Mouse (Mus musculus): ENCODE measurements at regions not wholly inside any gene's neighbourhood (a gene's known extent, or its start where the extent isn't known, plus 50 kb on each side); places are given as distances from the start of the nearest gene placed in this dataset.

DNA sequence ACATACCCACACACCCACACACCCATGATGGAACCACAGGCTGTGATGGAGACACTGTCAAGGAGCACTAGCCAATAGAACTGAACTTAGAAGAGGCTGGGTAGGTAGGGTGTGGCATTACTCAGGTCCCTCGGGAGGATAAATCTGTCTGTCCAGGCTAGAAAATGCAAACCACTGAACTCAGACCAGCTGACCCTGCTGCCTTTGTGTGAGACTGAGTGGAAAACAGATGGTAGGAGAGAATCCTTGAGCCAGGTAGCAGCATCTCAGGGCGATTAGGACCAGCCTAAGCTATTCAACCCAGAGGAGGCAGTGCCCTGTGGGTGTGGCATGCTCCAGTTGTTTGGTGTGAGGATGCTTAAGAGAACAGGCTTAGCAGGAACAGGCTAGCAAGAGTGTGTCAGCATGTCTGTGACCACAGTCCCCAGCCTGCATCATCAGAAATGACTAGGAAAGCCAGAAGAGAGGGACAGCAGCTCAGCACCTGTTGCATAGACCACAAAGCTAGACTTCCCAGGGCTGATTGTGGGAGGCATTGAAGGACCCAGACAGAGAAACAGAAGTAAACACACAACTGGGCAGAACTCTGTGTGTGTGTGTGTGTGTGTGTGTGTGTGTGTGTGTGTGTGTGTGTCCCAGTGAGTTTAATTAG lies 103.2 kb upstream of the Sesn3 start:
- no peak for ATAC-seq

DNA sequence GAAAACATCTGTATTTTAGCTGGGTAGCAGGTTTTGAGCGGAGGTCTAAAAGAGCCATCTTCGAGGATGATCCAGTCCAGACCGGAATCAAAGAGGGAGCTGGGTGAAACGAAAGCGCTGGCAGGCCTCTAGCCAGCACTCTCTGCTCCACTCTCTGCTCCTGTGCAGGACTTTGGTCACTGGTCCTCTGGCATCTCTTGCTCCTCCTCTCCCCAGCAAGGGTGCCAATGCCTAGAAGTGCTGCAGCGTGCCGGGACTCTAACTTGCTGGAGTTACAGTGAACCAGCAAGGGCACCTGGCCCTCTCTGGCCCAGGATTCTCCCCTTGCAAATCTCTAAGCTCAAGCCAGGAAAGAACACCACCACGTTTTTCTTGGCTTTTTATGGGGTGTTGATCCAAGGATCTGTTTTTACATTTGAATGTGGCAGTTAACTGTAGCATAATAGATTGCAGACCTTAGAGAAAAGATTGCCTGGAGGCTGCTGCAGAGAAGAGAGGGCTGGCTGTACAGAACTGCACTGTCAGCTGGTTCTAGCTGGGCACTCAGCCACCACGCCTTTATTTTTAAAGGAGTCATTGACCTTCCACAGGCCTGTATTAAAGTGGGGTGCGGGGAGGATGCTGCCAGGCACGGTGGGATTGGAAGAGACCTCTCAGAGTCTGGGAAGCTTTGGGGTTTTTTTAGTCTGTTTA lies 101.1 kb upstream of the Sesn3 start:
- TF ChIP-seq CTCF (IDR thresholded peaks at IDR 0.05): no peak
- CTCF ChIA-PET: interaction anchor here (0.6 to 4.0 kb wide), 2 partner anchors 10 to 80 kb away, joined by 3 to 14 read pairs; no protein-coding TSS in a partner anchor
- ATAC-seq (peak; percentile 88), DNase-seq (ENCODE audit: low read depth, low spot score) (no peak)
- H3K27me3 ChIP-seq: no peaks in the 10 kb centered on the region
- in situ Hi-C loops (cut with MboI; ENCODE audit: low pct_unique_long_range_greater_than_20kb): no loop called here
- POLR2A ChIA-PET: interaction anchor here (0.6 to 2.1 kb wide), 2 partner anchors 12 to 162 kb away, joined by 4 to 5 read pairs; no protein-coding TSS in a partner anchor

More for the DNA sequence above, 103.2 kb upstream of the Sesn3 start:
- H3K27me3 ChIP-seq: no peaks in the 10 kb centered on the region
- no peak for DNase-seq (ENCODE audit: low read depth, low spot score)
- POLR2A ChIA-PET: no interaction called here
- no peak for TF ChIP-seq CTCF (IDR thresholded peaks at IDR 0.05)
- in situ Hi-C loops (cut with MboI; ENCODE audit: low pct_unique_long_range_greater_than_20kb): no loop called here
- CTCF ChIA-PET: interaction anchor here (4.0 kb wide), 1 partner anchor 8 kb away, joined by 14 read pairs; no protein-coding TSS in a partner anchor

DNA sequence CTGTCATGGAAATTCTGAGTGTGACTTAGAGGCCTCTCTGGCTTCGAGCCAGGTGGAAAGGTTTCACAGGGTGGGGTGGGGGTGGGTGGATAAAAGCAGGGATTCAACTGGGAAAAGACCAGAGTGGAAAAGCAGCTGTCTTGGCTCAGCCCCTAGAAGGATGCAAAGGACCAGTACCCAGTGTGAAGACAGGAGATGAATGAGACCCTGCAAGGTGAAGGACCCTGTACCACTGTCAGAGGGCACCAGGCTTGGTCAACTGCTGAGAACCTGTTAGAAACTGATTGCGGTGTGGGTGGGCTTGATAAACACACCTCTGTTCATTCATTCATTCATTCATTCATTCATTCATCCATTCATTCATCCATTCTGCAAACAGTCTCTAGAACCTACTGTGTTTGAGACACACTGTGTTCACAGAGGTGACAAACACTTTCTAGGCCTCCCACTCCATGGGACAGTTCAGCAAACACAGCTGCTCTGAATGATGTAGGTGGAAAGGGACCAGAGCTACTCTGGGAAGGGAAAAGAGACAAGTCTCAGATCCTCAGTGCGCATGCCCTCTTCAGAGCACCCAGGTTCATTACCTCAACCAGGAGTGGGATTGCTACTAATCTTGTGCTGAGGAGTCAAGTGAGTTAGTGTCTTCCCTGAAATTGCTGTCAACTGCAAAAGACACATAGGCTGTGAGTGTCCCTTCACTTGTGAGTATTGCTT lies 100.4 kb upstream of the Sesn3 start:
- CTCF ChIA-PET: interaction anchor here (1.6 to 4.0 kb wide), 3 partner anchors 11 to 20 kb away, joined by 3 to 14 read pairs (median 4); no protein-coding TSS in a partner anchor

DNA sequence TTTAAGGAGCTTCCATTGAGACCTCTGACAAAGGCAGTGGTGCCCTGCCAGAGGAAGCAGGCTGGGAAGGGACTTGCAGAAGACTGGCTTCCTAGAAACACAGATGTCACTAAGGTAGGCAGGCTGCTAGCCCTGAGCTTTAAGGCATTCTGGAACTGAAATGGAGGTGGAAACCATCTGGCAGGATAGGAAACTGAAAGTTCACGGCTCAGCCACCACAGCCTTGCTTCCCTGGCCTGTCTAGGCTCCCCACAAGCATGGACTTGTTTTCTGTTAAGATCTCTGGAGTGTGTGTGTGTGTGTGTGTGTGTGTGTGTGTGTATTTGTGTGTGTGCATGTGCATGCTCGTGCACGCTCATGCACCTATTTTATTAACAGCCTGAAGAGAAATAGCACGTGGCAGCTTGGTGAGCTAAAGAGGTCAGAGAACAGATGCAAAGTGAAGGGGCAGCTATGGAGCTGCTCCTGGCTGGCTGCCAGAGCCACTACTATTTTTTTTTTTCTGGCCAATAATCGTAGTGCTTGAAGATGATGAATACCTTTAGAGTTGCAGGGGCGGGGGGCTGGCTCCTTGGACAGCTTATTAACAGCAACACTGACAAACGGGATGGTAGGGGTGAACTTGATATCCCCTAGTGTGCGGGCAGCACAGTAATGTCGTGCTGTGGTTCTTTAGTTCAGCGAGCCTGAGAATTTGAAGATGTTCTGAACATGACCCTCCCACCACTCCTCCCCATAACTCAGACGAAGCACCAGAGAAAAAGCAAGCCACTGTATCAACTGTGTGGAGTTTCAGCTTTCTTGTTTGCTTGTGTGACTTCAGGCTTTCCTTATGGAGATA lies 99.6 kb upstream of the Sesn3 start:
- ChIA-PET CTCF (interaction anchor here (1.6 to 4.0 kb wide), 3 partner anchors 12 to 19 kb away, joined by 3 to 14 read pairs (median 4); no protein-coding TSS in a partner anchor), POLR2A (no interaction called here)
- no peaks in the 10 kb centered on the region for H3K27me3 ChIP-seq
- no peak for ATAC-seq
- in situ Hi-C loops (cut with MboI; ENCODE audit: low pct_unique_long_range_greater_than_20kb): no loop called here
- TF ChIP-seq CTCF (IDR thresholded peaks at IDR 0.05): no peak
- no peak for DNase-seq (ENCODE audit: low read depth, low spot score)

More for the DNA sequence above, 100.4 kb upstream of the Sesn3 start:
- H3K27me3 ChIP-seq: no peaks in the 10 kb centered on the region
- POLR2A ChIA-PET: interaction anchor here (2.1 kb wide), 1 partner anchor 13 kb away, joined by 4 read pairs; no protein-coding TSS in a partner anchor
- ATAC-seq (no peak), DNase-seq (ENCODE audit: low read depth, low spot score) (no peak)
- TF ChIP-seq CTCF (IDR thresholded peaks at IDR 0.05): no peak
- in situ Hi-C loops (cut with MboI; ENCODE audit: low pct_unique_long_range_greater_than_20kb): no loop called here

DNA sequence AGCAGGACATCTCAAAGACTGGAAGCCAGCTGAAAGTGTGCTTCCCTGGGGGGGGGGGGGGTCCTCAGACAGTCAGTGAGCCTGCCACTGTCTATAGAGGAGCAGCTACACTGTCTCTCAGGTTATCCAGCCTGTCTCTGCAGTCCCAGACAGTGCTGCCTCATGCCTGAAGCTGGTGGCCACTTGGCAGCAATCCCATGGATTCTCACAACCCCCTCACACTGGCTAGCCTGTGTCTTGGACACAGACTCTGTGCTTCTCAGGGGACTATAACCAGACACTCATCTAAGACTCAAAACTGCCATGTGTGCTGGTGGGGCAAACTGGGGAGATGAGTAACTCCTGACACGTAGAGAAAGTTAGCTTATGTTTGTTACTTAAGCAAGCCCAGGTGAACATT lies 95.1 kb upstream of the Sesn3 start:
- DNase-seq (ENCODE audit: low read depth, low spot score) (no peak), ATAC-seq (no peak)
- POLR2A ChIA-PET: interaction anchor here (0.6 kb wide), 1 partner anchor 122 kb away, joined by 7 read pairs; no protein-coding TSS in a partner anchor
- CTCF ChIA-PET: interaction anchor here (2.3 kb wide), 1 partner anchor 10 kb away, joined by 8 read pairs; no protein-coding TSS in a partner anchor
- no peak for TF ChIP-seq CTCF (IDR thresholded peaks at IDR 0.05)
- no peaks in the 10 kb centered on the region for H3K27me3 ChIP-seq
- in situ Hi-C loops (cut with MboI; ENCODE audit: low pct_unique_long_range_greater_than_20kb): no loop called here

DNA sequence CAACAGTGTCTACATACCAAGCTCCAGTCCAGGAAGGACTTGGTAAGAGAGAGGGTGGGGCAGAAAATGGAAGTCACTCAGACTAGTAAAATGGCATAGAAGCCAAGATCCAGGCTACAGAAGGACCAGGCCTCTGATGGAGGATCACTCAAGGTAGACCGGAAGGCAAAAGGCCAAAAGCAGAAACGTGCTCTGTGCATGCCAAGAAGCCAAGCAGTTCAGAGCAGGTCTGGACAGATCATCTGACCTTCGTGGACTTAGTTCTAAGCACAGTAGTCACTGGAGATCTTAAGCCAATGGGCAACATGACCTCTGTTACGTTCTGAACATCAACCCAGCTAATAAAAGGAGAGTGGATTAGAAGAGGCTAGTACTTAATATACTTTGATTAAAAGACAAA lies 90.6 kb upstream of the Sesn3 start:
- CTCF ChIA-PET: no interaction called here

DNA sequence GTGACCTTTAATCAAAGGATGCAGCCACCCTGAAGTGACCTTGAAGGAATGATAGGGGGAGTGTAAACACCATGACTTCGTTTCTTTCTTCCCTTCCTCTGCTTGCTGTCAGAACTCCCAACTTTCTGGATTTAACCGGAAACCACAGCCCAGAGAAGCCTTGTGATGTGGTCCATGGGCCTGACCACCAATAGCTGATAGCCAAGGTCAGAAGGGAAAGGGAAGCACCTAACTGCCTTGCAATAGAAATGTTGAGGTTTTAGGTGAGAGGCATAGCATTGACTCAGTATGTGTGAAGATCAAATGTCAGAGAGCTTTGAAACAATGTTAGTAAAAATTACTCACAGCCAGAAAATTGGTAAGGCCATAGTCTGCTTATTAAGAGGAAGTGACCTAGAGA lies 89.2 kb upstream of the Sesn3 start:
- POLR2A ChIA-PET: interaction anchor here (0.5 kb wide), 1 partner anchor 194 kb away, joined by 3 read pairs; no protein-coding TSS in a partner anchor
- ATAC-seq (no peak), DNase-seq (ENCODE audit: low read depth, low spot score) (no peak)
- in situ Hi-C loops (cut with MboI; ENCODE audit: low pct_unique_long_range_greater_than_20kb): no loop called here
- CTCF ChIA-PET: interaction anchor here (1.6 kb wide), 1 partner anchor 11 kb away, joined by 5 read pairs; no protein-coding TSS in a partner anchor
- no peak for TF ChIP-seq CTCF (IDR thresholded peaks at IDR 0.05)
- H3K27me3 ChIP-seq: no peaks in the 10 kb centered on the region

More for the DNA sequence above, 90.6 kb upstream of the Sesn3 start:
- in situ Hi-C loops (cut with MboI; ENCODE audit: low pct_unique_long_range_greater_than_20kb): no loop called here
- DNase-seq (ENCODE audit: low read depth, low spot score): no peak
- ATAC-seq: no peak
- POLR2A ChIA-PET: no interaction called here
- no peaks in the 10 kb centered on the region for H3K27me3 ChIP-seq
- no peak for TF ChIP-seq CTCF (IDR thresholded peaks at IDR 0.05)

DNA sequence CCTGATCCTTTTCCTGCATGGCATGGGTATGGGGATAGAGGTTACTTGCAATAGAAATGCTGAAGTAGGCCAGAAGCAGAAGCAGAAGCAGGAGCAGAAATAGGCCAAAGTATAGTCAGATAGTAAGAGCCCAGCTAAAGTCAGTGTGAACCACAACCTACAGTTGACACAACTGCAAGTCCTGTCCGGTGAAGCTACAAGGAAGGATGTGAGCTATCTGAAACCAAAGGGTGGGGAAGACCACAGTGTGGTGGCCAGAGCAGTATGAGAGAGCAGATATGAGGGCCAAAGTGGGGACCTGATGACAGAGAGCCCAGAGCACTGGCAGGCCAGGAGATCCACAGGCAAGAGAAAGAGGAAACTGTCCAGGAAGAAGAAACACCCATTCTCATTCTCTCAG lies 87.1 kb upstream of the Sesn3 start:
- DNase-seq (ENCODE audit: low read depth, low spot score): no peak
- no peak for ATAC-seq
- ChIA-PET POLR2A (no interaction called here), CTCF (interaction anchor here (1.2 kb wide), 1 partner anchor 11 kb away, joined by 3 read pairs; no protein-coding TSS in a partner anchor)
- in situ Hi-C loops (cut with MboI; ENCODE audit: low pct_unique_long_range_greater_than_20kb): no loop called here
- TF ChIP-seq CTCF (IDR thresholded peaks at IDR 0.05): no peak
- no peaks in the 10 kb centered on the region for H3K27me3 ChIP-seq

DNA sequence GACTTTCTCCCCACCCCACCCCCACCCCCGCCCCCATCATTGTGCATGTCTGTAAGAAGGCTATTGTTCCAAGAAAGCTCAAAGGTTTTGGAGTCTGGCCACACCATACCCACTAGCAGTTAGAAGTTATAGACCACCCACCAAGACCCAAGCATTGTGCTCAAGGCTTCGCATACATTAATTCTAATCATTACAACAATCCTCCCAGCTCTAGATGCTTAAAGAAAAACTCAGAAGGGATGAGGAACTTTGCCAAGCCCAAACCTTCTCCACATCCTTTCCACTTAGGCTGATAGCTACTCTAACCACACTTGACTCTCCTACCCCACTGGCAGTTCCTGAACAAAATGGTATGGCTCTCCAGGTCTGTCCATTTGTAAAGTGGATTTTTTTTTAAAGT lies 86.4 kb upstream of the Sesn3 start:
- ChIA-PET POLR2A (no interaction called here), CTCF (interaction anchor here (1.2 to 1.9 kb wide), 3 partner anchors 8 to 37 kb away, joined by 3 to 8 read pairs (median 3); no protein-coding TSS in a partner anchor)
- in situ Hi-C loops (cut with MboI; ENCODE audit: low pct_unique_long_range_greater_than_20kb): no loop called here
- no peaks in the 10 kb centered on the region for H3K27me3 ChIP-seq
- no peak for TF ChIP-seq CTCF (IDR thresholded peaks at IDR 0.05)
- ATAC-seq (no peak), DNase-seq (ENCODE audit: low read depth, low spot score) (no peak)
